Mouse (Mus musculus): Measurements from ENCODE around the gene Hpcal4. TPM values are rescaled to one million over a fixed set of nuclear protein-coding genes. Genes with fewer than 3 reads are reported as not detected.
A peak's percentile ranks its signal among the peaks of the same experiment; 100 is the strongest.
"Not testable (repeated sequence)": the region's sequence is repeated elsewhere in the genome, so short reads cannot be mapped to it uniquely, and the experiment has no call there.

The Hpcal4 gene
- 100 to 1,000 TPM; 525 to 560 TPM for total RNA-seq (2021)
- long read RNA-seq, experiment 1, full-length matches to known transcripts: 548 of 742 reads
- long read RNA-seq, experiment 1, partial matches to known transcripts: 190 of 742 reads
- long read RNA-seq, experiment 1, other reads (novel, unspliced or antisense): 4 of 742 reads
- long read RNA-seq, experiment 2, full-length matches to known transcripts: 314 of 464 reads
- long read RNA-seq, experiment 2, partial matches to known transcripts: 5 of 464 reads
- long read RNA-seq, experiment 2, other reads (novel, unspliced or antisense): 145 of 464 reads

DNA sequence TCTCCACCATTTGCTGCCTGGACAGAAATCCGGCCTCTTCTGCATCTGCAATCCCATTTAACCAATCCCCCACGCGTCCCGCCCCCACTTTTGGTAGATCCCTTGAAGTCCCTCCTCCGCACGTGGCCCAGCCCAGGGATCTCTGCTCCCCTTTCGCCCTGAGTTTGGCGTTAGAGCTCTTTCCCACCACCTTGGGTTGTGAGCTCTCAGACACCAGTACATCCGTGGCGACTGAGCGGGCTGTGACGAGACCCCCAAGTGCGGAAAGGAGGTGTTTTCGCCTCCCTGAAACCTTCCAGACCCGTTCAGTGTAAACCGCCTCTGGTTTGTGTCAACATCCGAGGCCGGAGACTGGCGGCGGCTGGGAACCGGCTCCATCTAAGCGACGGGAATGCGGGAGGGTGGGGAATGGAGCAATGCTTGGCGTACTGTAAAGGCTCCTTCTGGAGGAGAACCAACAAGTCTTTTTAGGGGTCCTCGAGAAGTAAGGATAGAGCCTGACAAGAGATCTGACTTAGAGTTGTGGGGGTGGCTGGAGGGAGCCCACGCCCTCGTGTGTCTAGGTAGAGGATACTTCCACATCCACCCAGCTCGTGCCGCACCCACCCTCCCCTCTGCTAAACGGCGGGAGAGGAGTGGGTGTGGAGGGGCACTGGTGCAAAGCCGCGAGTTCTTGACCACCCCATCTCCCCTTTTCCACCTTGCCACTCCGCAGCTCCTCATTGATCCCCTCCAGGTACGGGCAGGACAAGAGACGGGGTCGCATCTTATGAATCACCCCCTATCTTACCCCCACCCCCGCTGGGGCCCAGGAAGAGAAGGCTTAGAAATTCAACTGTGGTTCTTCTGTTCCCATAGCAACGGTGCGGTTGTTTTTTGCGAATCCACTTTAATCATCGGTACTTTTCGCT is at the start of gene Hpcal4:
Gene Hpcal4 (plus strand): TSS at position 900 of the 911 bp plus-strand sequence.
- peak; percentile 69 to 72 for DNase-seq (ENCODE audit: low spot score in 2 of 2)

DNA sequence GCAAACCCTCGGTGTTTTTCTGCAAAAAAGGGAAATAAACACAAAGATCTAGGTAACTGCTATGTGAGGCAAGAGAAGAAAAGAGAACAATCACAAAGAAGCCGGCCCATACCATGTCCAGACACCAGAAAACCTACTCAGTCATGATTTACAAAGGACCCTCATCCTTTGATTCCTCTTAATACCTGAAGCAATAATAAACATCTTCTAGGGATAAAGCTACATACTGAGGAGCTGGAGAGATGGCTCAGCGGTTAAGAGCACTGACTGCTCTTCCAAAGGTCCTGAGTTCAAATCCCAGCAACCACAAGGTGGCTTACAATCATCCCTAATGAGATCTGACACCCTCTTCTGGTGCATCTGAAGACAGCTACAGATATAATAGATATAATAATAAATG is 45.5 kb upstream of the Hpcal4 start:
- DNase-seq (ENCODE audit: low spot score in 2 of 2): no peak

DNA sequence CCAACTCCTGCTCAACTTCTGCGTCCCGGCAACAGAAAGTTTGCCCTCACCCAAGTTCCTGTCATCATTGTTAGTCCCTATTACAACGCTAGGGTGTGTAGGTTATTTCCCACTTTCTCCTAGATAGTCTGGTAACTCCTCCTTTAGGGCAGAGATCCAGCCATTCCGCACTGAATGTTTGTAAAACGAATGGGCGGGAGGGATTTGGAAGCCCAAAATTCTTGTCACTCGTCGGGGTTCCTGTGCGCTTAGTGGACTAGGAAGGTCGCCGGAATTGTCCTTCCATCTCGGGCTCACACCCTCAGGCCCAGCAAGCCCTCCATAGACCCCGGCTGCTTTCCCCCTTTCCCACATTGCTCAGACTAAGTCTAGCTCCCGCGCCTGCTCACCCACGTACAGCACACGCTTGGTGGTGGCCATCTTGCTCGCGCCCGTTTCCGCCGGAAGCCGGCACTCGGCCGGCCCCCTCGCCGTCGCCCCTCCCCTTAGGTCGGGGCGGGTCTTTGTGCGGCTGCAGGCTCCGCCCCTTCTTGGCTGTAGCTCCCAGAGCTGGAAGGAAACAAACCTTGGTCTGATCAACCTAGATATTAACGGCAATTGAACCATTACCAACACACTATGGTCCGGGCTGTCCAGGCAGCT is 43.4 kb upstream of the Hpcal4 start, which contains the start of gene Ppie:
Gene Ppie (minus strand): TSS at position 439 of the 642 bp plus-strand sequence.
- DNase-seq (ENCODE audit: low spot score in 2 of 2): peak; percentile 66 to 74

DNA sequence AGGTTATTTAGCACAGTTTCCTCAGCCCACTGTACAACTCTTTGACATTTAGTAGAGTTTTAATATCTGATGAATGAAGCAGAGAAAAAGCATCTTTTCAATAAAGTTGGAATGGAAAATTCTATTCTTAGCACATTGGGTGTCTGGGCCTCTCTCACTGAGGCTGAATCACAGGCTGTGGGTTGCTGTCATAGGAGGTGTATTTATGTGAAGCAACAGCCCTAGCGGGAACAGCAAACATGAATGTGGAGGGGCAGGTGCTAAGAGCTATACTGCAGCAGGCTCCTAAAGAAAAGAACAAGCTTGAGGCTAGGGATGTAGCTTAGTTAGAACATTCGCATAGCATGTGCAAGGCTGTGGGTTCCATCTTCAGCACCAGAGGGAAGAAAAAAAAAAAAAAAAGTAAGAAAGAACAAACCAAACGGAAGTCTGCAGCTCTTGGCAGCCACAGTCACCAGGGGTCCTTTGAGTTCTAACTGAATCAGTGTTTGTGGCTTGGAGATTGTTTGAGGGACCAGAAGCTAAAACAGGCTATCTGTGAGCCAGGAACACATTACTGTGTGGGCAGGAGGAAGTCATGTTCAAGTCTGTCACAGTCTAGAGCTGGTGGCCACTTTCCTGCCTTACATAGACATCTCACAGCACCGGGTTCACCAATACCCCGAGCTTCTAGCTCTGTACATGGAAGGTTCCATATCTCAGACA is 35.4 kb upstream of the Hpcal4 start:
- DNase-seq (ENCODE audit: low spot score in 2 of 2): peak; percentile 47 to 65

DNA sequence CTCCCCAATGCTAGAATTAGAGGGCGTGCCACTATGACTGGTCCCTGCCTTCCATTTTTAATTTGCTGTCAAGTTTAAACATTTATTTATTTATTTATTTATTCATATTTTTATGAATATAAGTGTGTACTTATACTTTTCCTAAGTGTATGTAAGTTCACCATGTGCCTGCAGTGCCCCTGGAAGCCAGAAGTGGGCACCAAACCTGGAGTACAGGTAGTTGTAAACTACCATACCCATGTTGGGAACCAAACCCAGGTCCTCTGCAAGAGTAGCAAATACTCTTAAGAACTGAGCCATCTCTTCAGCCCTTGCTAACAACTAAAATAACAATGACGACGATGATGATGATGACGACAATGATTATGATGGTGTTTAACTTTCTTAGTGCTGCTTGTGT is 31.0 kb upstream of the Hpcal4 start:
- no peak for DNase-seq (ENCODE audit: low spot score in 2 of 2)

DNA sequence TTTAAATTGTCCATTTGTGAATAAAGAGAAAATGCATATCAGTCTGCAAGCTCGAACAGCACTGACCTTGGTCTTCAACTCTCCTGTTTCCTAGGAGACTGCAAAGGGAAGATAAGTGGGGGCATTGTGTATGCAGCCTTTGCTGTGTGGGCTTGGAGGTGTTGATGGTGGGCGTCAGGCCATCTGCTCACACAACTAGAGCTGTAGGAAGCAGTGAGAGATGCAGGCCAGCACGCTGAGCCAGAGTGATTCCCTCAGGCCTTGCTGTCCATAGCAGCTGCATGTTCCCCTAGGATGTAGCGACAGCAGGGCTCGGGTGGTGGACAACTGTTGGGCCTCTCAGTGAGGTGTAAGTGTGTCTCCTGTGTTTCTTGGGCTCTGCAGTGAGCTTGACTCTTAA is 30.1 kb upstream of the Hpcal4 start:
- DNase-seq (ENCODE audit: low spot score in 2 of 2): peak; percentile 78 to 89

DNA sequence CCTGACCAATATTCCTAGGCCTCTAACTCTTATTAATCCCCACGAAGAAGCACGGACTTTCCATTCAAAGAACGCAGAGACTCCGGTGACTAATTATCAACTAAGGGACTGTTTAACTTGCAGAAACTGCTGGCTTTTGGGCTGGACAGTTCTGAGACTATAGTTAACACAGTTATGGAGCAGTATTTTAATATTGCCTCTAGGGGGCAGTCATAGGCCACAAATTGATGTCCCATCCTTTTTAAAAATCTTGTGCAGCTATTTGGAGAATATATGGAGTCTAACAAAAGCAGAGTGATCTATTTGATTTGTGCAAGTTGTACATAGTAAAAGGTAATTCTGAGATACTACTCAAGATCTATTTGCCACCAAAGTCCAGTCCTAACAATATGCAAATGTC is 28.0 kb upstream of the Hpcal4 start:
- DNase-seq (ENCODE audit: low spot score in 2 of 2): peak; percentile 27 to 36

DNA sequence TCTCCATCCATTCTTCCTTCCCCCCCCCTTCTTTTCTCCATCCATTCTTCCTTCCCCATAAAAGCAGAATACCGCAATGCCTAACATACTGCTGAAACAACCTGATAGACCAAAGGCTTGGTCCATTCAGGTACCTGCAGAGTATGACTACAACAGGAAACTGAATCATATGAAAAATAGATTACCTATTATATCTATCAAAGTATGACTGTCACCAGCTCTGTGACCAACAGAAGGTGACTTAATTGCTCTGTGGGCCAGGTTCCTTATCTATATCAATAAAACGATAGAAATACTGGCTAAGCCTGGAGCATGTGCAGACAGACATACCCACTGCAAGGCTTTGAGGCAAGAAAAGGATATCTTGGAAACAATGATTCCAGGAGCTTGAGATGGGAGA is 27.6 kb upstream of the Hpcal4 start:
- DNase-seq (ENCODE audit: low spot score in 2 of 2): no peak

DNA sequence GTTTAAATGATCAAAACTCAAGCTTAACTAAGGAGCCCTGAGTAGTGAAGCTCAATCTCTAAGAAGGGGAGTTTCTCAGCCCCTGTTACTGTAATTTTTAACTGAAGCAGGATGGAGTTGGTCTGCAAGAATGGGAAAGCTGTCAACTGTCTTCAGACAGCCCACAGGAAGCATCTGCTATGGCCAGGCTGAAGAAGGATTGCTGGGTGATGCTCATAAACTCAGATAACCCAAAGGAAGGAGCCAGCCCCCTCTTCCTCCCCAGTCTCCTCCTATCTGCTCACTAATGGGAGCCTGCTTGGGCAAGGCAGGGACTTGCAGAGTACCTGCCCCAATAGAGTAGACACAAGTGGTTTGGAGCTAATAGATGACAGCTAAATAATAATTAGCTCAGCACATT is 27.2 kb upstream of the Hpcal4 start:
- no peak for DNase-seq (ENCODE audit: low spot score in 2 of 2)

DNA sequence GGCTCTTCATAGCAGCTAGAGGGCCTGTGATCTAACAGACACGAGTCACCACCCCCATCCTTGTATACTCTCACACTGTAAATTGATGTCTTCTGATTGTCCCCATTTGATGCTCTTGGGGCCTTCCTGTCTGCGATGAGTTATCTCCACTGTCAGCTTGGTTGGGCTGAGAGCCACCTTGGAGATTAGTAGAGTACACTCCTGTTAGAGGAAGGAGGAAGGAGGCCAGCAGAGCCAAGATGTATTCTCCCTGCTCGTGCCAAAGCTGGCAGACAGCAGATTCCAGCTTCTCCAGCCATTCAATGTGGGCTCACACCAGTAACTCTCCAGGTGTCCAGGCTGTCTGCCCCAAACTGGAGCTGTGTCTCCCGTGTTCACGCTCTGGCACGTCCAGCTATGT is 22.5 kb upstream of the Hpcal4 start:
- no peak for DNase-seq (ENCODE audit: low spot score in 2 of 2)

DNA sequence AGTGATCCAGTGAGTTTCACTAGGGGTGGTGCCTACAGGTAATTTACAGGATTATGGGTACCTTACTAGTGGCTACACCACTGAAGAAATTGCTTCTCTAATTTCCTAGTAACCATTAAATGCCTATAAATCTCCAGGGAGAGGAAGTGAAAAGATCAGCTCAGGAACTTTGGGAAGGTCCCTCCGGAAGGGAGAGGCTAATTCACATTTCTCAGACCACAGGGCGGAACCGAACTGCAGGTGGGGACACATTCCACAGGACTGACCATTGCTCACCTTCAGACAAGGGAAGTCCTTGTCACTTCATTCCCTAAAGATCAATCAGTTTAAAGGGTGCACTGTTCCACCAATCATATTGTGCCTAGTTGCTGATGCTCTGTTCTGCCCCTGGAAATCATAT is 21.8 kb upstream of the Hpcal4 start:
- not testable (repeated sequence) for DNase-seq (ENCODE audit: low spot score in 2 of 2)

DNA sequence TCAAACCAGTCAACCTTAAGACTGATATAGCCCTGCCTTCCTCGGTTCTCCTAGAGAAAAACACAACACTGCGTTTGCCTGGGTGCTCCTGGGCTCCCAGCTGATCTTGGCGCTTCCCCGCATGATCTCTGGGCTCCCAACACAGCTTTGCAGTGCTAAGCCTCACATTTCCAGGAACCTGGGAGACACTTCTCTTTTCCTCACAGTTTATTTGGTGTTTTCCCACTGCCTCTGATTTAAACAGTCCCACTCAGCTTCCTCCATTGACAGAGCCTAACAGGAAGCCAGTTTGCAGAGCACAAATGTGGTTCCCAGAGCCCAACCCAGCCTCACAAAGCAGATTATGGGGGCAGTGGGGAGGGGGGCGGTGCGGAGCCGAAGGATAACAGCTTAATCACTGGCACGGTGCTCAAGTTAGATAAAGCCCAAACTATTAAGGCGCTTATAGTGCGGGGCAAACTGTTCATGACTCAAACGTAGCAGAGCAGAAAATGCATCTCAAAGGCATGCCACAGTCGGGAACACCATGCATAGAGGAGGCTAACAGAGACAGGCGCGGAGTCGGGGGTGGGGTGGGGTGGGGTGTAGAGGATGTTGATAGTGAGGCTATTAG is 20.6 kb upstream of the Hpcal4 start:
- no peak for DNase-seq (ENCODE audit: low spot score in 2 of 2)

DNA sequence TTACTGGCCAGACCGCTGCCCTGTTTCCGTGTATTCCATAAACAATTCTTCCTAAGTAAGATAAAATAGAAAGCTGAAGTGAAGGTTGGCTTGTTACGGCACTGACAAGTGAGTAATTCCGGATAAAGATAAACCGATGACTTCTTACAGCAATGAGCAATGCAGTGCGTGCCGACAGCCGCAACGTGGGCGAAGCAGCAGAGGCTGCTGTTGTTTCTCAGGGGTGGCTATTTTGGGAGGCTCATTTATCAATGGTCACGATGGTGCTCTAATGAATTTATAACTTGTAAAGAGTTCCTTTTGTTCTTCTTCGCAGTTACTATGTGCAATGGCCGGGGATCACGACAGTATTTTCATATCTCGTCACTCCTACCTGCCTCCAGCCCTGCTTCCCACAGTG is 18.9 kb upstream of the Hpcal4 start:
- DNase-seq (ENCODE audit: low spot score in 2 of 2): peak; percentile 50 to 67

DNA sequence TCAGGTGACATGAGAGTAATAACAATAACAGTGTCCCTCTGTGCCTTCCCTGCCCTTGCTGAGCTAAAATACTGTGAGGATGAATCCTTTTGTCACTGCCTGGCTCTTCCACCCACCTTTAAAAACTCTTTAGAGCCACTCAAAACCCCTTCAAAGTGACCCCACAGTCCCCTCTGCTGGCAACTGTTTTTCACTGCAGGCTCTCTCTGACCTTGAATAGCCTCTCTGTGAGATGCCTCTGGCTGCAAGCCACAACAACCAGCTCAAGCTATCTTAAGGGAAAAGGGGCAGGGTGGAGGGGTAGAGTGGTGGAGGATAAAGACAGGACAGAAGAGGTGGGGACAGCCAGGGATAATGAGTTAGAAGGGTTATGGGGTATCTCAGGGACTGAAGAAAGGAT is 11.2 kb upstream of the Hpcal4 start:
- no peak for DNase-seq (ENCODE audit: low spot score in 2 of 2)

DNA sequence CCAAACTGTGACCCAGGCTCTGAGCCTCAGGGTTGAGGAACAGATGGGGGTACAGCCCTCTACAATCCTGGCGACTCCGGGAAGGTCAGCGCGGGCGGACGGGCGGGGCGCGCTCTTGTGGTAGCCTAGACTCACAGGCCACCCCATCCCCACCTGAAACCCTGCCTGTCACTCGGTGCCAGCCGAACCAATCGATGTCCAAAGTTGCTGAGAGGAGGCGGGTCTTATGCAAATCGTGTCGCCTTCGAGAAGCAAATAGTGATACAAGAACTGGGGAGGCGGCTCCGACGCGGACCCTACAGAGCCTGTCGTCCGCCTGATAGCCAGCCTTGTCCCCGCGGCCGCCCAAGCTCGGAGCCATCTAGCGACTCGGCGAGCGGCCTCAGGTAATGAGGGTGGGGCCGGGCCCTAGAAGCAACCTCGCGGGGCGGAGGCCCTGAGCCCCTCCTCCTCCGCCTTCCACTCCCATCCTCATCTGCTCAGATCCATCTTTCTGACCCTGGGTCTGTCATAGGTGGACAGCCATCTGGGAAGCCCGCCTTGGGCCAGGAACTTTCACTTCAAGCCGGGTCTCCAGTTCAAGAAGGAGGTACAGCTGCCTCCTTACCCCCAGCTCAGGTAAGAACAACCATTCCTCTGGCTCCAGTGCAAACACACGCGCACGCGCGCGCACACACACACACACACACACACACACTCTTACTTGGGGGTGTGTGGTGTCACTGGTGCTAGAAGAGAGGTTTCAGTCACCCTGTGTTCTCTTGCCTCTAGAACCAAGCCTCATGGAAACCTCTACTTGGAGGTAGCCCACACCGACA is 421 bp downstream of the Hpcal4 start:
- DNase-seq (ENCODE audit: low spot score in 2 of 2): peak; percentile 83 to 93

DNA sequence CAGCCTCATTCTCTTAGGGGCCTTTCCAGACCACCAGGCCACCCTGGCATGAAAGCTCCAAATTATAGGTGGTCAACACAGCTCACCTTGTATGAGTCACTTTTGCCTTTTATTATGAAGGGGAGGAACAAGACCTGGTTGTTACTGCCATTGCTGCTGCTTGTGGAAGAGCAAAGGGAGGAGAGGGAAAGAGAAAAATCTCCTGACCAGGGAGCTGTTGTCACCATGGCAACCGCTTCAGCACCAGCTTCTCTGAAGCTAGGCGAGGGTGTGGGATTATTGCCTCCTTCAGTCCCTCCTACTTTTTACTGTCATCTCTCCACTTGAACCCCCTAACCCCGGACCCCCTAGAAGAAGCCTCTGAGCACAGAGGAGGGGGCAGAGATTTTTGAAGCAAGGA is 1.8 kb downstream of the Hpcal4 start:
- peak; percentile 57 to 58 for DNase-seq (ENCODE audit: low spot score in 2 of 2)

DNA sequence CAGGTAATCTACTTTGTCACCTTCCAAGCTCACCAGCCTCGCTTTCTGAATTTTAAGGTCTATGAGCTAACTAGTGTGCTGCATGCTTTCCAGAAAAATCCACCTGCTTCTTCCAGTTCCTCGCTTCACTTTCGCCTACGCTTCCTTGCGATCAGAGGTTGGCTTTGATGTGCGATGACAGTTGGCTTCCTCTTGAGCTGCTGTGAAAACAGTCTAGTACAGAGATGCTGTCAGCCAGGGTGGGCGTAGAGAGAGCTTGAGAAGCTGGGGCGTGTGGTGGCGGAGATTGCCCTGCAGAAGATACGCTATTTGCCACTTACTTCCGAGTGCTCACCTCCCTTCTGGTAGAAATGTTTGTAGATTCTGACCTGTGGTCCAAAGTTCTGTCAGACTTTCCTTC is 9.3 kb downstream of the Hpcal4 start:
- peak in 1 of 2 experiments; percentile 50 for DNase-seq (ENCODE audit: low spot score in 2 of 2)

DNA sequence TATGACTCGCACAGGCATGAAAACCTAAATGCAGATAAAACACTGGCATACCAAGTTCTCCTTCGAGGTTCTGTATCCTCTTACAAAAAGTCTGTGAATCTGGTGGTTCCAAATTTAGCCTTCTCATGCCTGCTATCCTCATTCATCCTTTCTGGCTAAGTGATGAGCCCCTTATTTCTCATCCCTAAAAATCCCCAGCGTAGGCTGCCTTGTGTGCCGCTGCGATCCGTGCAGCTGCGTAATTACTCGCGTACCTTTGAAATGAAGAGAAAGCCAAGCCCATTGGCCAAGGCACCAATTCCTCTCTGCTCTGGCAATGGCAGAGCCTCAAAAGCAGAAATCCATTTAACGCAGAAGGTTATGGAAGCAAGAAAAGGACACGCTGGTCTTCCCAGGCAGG is 10.8 kb downstream of the Hpcal4 start:
- no peak for DNase-seq (ENCODE audit: low spot score in 2 of 2)

DNA sequence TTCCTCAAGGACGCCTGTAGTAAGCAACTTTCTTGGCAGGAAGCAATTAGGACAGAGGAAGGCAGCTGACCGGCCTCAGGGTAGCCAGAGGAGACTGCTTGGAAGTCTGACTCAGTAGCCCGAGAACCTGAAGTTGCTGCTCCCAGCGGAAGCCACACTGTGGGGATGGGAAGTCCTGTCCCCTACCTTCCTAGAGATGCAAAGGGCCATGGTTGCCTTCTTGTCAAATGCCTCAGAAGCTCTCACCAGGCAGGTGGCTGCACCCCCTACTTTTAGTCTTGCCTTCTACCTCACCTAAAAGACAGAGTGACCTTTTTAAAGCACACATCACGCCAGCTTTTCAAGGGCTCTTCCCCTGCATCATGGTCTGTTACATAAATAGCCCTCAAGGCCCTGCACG is 13.7 kb downstream of the Hpcal4 start:
- no peak for DNase-seq (ENCODE audit: low spot score in 2 of 2)

DNA sequence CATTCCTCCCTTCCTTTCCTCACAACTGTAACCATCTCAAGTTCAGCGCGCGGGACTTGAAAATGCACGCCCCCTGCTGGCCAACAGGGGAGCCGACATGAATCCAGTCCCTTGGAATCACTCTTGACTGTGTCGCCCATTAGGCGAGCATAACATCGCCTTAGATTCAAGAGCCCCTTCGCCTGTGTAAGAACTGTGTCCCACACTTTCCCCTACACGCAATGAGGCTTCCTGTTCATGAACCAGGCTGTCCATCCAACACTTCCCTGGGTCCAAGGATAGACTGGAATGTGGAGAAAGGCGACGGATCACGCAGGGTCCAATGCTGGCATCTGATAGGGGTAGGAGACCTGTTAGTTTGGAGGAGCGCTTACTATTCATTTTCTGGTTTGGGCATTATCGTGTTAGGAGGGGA is 17.8 kb downstream of the Hpcal4 start:
- peak; percentile 78 to 83 for DNase-seq (ENCODE audit: low spot score in 2 of 2)
